Mouse (Mus musculus) neural tube, embryonic 15.5 days (tissue): ENCODE results near the gene Exosc5. TPM values are rescaled to one million over a fixed set of nuclear protein-coding genes. Genes with fewer than 3 reads are reported as not detected.

Experiments
- ATAC-seq: fragments of 200-750 bp; cut with Nextera tagmentation; 2 replicates; pipeline ENCODE4 v1.8.0; 2017; ENCODE audit warnings: mild to moderate bottlenecking, moderate TSS enrichment, moderate library complexity; ENCODE audit not compliant: low FRiP score
- H3K27ac ChIP-seq: fragments of 300-500 bp; sonication (generic); replicated peaks from 2 replicates; pipeline ENCODE4 v1.5.1; 2015; ENCODE audit warnings: mild to moderate bottlenecking, inconsistent platforms
- H3K27me3 ChIP-seq: fragments of 300-500 bp; sonication (generic); replicated peaks from 2 replicates; pipeline ENCODE4 v1.6.1; 2015; ENCODE audit warnings: inconsistent platforms
- H3K36me3 ChIP-seq: fragments of 300-500 bp; sonication (generic); 2 replicates; pipeline ENCODE4 v1.6.1; 2015; ENCODE audit warnings: inconsistent platforms
- H3K4me1 ChIP-seq: fragments of 300-500 bp; sonication (generic); 2 replicates; pipeline ENCODE4 v1.6.1; 2015; ENCODE audit warnings: inconsistent platforms
- H3K4me2 ChIP-seq: fragments of 300-500 bp; sonication (generic); 2 replicates; pipeline ENCODE4 v1.6.1; 2015; ENCODE audit warnings: inconsistent platforms, mild to moderate bottlenecking, moderate library complexity
- H3K4me3 ChIP-seq: fragments of 300-500 bp; sonication (generic); replicated peaks from 2 replicates; pipeline ENCODE4 v1.5.1; 2015; ENCODE audit warnings: mild to moderate bottlenecking, inconsistent platforms
- H3K9ac ChIP-seq: fragments of 300-500 bp; sonication (generic); replicated peaks from 2 replicates; pipeline ENCODE4 v1.6.1; 2015; ENCODE audit warnings: mild to moderate bottlenecking, inconsistent platforms
- H3K9me3 ChIP-seq: fragments of 300-500 bp; sonication (generic); replicated peaks from 2 replicates; pipeline ENCODE4 v1.6.1; 2016; ENCODE audit warnings: inconsistent platforms
- WGBS: fragments of 180-500 bp; shearing (Covaris S2); methylation state at CpG from one replicate; pipeline ENCODE4 v1.1.7; 2015; ENCODE audit warnings: mixed read lengths; 5-methylcytosine and 5-hydroxymethylcytosine counted together
- polyA plus RNA-seq: library from polyadenylated mRNA; unstranded; fragments of >200 nt; fragmentation: Nextera tagmentation; extraction: Ambion mirVana; gene quantifications from 2 replicates; pipeline ENCODE4 v1.2.1, GENCODE M21; 2015

The Exosc5 gene
- polyA plus RNA-seq, 1 experiment from 2014 or later = 36.8 TPM

DNA sequence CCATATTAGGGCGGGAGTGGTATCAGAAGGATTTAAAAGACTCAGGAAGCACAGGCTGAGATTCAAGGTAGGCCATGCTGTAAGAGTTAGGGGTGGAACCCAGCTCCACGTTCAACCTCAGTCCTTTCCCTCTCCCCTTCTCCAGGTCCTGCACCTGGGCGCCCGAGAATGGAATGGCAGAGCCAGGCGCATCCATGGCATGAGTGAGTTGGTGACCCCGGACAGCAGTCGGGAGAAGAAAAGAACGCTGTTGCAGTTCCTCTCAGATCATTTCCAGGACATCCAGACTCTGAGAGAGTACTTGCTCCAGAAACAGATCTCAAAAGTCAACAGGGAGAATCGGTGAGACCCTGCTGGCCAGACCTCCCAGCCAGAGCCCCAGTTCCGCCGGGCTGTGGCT lies 38.2 kb upstream of the Exosc5 start:
- WGBS = 91% methylated on average over 11 of the region's 11 CpGs
- Histone ChIP-seq H3K27me3 (no peaks in the 10 kb centered on the region), H3K4me3 (no peak overlapping the region), H3K36me3 (peaks cover 41% of the 10 kb centered on the region), H3K27ac (no peak overlapping the region), H3K4me2 (no peak overlapping the region), H3K9me3 (no peaks in the 10 kb centered on the region), H3K4me1 (peaks cover 12% of the 10 kb centered on the region), H3K9ac (no peak overlapping the region)
- ATAC-seq = no peak

DNA sequence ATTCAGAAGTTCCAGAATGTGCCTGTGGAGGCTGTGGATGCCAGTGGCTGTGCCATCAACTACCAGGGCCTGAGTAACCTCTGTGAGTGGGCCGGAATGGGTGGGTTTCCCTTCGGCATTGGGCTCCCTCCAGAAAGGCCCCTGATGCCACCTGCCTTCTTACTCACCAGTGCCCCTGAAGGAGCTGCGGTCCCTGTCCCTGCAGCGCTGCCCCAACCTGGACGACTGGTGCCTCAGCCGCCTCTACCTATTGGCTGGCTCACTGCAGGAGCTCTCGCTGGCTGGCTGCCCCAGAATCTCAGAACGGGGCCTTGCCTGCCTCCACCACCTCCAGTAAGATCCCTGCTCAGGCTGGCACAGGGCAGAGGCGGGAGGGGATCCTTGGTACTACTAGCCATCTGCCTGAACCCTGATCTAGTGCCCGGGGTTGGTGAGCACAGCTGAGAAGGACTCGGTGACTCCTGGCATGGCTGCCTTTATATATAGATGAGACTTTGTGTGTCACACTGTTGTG lies 35.0 kb upstream of the Exosc5 start:
- H3K27ac ChIP-seq = no peak overlapping the region
- WGBS = 87% methylated on average over 11 of the region's 11 CpGs
- H3K36me3 ChIP-seq = peaks cover 42% of the 10 kb centered on the region
- H3K27me3 ChIP-seq = peaks cover 15% of the 10 kb centered on the region
- H3K4me2 ChIP-seq = no peak overlapping the region
- H3K9ac ChIP-seq = no peak overlapping the region
- no peak for ATAC-seq
- no peaks in the 10 kb centered on the region for H3K9me3 ChIP-seq
- H3K4me1 ChIP-seq = peaks cover 26% of the 10 kb centered on the region
- no peak overlapping the region for H3K4me3 ChIP-seq

DNA sequence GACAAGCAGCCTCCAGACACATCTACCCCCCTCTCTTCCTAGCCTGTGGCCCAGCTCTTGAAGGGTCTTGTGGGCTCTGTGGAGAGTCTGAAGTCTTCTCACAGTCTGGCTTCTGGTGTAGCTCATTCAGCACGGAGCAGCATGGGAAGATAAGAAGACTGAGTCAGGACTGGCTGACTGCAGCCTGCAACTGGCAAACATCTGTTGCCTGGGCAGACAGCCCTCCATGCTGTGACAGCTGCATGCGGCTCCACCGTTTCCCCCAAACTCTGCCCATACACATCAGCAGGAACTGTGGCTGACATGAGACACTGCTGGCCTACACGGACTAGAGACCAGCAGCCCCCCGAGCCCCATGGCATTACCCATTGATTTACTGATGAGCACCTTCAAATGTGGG lies 34.1 kb upstream of the Exosc5 start:
- H3K4me3 ChIP-seq = no peak overlapping the region
- H3K27me3 ChIP-seq = peaks cover 23% of the 10 kb centered on the region
- H3K4me1 ChIP-seq = peaks cover 21% of the 10 kb centered on the region
- H3K9me3 ChIP-seq = no peaks in the 10 kb centered on the region
- 78% methylated on average over 5 of the region's 5 CpGs for WGBS
- no peak overlapping the region for H3K4me2 ChIP-seq
- ATAC-seq = no peak
- no peak overlapping the region for H3K27ac ChIP-seq
- no peak overlapping the region for H3K9ac ChIP-seq
- peaks cover 51% of the 10 kb centered on the region for H3K36me3 ChIP-seq

DNA sequence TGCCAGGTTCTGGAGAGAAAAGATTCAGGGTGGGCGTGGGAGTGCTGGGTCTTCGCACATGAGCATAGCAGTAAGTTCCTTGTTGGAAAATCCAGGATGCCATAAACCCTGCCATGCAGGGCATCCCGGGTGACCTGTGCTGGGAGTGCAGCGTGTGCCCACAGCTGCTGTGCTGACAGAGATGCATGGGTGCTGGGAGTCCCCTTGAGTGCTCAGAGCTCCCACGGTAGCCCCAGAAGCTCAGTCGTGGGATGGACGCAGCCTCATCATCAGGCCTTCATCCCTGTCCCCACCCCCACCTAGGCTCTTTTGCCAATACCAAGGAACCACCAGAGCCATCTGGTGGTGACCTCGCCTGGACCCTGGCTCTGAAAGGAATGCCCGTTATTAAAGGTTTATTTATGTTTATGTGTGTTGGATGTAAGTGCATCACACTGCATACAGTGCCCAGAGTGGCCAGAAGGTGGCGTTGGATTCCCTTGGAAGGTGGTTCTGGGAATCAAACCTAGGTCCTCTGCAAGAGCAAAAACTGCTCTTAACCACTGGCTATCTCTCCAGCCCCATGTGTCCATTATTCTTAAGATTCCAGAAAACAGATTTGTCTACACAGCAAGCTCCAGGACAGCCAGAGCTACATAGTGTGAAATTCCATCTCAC lies 33.2 kb upstream of the Exosc5 start:
- peaks cover 59% of the 10 kb centered on the region for H3K36me3 ChIP-seq
- no peak overlapping the region for H3K9ac ChIP-seq
- WGBS = 79% methylated on average over 10 of the region's 10 CpGs
- H3K4me1 ChIP-seq = peaks cover 17% of the 10 kb centered on the region
- no peak overlapping the region for H3K27ac ChIP-seq
- no peak for ATAC-seq
- no peaks in the 10 kb centered on the region for H3K9me3 ChIP-seq
- H3K4me2 ChIP-seq = no peak overlapping the region
- H3K4me3 ChIP-seq = no peak overlapping the region
- H3K27me3 ChIP-seq = peaks cover 23% of the 10 kb centered on the region

DNA sequence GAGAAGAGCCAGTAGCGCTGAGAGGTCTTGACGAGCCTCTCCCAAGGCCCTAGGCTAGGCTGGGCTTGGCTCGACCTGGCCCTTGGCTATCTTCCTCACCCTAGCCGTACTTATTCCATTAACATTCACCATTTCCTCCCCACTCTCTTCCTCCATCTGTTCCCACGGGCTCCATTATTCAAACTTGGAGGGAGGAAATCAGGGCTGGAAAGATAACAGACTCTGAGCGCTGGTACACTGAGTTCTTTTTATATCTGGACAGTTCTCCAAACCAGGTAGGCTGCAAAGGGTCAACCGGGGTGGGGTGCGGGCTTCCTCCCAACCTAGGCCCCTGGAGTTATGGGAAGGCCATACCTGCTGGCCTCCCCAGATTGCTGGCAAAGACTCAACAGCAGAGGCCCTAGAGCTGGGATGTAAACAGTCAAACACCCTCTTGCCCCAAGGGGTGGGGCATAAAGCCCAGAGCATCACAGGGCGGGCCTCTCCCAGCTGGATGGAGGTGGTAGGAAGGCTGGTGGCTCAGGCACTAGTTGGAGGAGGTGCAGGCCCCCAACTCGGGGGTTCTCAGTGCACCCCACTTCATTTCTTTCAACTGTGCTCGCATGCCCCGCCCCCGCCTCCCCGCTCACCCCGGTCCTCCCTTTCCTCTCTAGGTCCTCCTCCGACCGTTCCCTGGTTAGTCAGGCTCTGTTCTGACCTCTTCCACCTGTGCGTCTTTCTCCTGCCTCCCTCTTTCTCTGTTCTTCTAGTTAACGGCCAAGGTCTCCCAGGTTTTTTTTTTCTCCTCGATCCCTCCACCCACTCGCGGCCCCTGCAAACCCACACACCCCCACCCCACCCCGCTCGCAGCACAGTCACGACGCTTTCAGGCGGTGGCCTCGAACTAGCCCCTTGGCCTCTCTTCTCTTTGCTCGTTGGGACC lies 32.2 kb upstream of the Exosc5 start, which contains the start of gene B3gnt8:
Gene B3gnt8, plus strand, starts transcription at position 146 of the 922 bp plus-strand sequence.
- H3K9me3 ChIP-seq = no peaks in the 10 kb centered on the region
- WGBS = 22% methylated on average over 28 of the region's 29 CpGs
- H3K27ac ChIP-seq = no peak within 1 kb of the TSS
- H3K4me1 ChIP-seq = peaks cover 17% of the 10 kb centered on the region
- H3K4me2 ChIP-seq = peak within 1 kb of the TSS; percentile 51
- no peak for ATAC-seq
- peak within 1 kb of the TSS; percentile 26; the same call in 1 of the 2 replicates for H3K9ac ChIP-seq
- H3K27me3 ChIP-seq = peaks cover 23% of the 10 kb centered on the region
- H3K4me3 ChIP-seq = peak within 1 kb of the TSS; percentile 23
- H3K36me3 ChIP-seq = peaks cover 55% of the 10 kb centered on the region

DNA sequence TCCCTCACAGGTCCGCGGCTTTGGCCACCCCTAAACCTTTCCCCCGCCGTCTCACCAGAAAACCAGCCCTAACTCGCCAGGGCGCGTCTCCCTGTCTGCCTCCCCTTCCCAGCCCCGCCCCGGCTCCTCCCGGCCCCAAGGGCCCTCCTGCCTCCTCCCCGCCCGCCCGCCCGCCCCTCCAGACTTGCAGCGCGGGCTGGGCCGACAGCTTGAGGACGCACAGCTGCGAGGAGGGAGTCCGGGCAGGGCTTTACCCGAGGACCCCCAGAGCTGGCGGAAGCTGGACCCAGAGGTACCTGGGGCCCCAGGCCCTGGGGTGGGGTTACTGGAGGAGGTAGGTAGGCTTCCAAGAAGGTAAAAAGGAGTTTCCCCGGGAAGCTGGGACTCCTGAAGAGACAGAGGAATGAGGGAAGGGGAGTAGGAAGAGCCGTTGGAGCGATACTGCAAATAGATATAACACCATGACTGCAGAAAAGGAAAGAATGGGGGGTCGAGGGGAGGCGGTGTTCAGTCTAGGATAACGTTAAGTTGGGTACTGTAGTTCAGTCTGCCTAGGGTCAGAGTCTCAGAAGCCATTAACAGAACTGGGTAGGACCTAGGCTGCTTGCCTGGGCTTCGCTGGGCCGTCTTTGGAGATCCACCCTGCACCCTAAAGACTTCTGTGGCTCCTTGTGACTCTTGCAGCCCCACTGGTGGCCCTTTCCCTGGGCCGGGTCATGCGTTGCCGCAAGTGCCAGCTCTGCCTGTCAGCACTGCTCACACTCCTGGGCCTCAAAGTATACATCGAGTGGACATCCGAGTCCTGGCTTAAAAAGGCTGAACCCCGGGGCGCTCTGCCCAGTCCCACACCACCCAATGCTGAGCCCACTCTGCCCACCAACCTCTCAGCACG lies 31.3 kb upstream of the Exosc5 start:
- ATAC-seq = no peak
- Histone ChIP-seq H3K4me3 (peak overlapping the region; percentile 23), H3K27me3 (peaks cover 23% of the 10 kb centered on the region), H3K9ac (peak overlapping the region; percentile 26; the same call in 1 of the 2 replicates), H3K36me3 (peaks cover 55% of the 10 kb centered on the region), H3K4me2 (peak overlapping the region; percentile 51), H3K4me1 (peaks cover 17% of the 10 kb centered on the region), H3K27ac (no peak overlapping the region), H3K9me3 (no peaks in the 10 kb centered on the region)
- 20% methylated on average over 35 of the region's 38 CpGs for WGBS

DNA sequence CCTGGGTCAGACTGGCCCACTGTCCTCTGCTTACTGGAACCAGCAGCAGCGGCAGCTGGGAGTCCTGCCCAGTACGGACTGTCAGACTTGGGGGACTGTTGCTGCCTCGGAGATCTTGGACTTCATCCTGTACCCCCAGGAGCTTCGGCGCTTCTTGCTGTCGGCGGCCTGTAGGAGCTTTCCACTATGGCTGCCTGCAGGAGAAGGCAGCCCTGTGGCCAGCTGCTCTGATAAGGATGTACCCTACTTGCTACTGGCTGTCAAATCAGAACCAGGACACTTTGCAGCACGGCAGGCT lies 30.7 kb upstream of the Exosc5 start:
- Histone ChIP-seq H3K4me1 (peaks cover 17% of the 10 kb centered on the region), H3K4me2 (no peak overlapping the region), H3K4me3 (no peak overlapping the region), H3K27me3 (peaks cover 23% of the 10 kb centered on the region), H3K9me3 (no peaks in the 10 kb centered on the region), H3K27ac (no peak overlapping the region), H3K9ac (no peak overlapping the region), H3K36me3 (peaks cover 55% of the 10 kb centered on the region)
- WGBS = 71% methylated on average over 8 of the region's 8 CpGs
- ATAC-seq = no peak

DNA sequence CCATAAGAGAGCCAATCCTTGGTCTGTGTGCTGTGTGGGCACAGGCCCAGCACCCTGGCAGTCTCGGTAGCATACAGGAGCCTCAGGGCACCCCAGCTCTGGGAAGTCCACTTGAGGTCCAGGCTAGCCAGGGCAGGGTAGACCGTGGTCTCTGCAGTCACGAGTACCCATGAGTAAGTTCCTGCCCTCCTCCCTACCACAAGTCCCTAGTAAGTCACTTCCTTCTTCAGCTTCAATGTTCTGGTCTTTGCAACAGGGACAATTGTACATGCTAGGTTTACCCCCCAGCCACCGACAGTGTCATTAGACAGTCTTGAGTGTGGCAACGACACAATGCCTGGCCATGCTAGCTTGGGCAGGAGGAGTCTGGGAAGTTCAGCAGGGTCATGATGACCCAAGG lies 26.3 kb upstream of the Exosc5 start:
- H3K36me3 ChIP-seq = peaks cover 58% of the 10 kb centered on the region
- 92% methylated on average over 5 of the region's 5 CpGs for WGBS

DNA sequence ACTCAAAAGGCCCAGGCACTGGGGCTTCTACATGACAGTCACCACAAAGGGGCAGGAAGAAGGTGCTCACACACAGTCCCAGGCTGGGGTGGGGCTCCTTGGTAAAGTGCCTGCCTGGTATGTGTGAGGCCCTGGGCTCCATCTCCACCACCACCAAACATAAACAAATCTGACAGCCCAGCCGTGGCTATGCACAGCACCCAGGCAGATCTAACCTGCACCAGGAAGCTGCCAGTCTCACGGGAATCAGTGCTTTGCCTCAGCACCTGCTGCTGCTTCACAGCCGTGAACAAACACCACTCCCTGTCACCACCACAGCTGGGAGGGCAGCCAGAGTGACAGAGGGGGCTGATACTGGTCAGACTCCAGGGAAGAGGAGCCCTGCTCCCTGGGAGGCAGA lies 22.6 kb upstream of the Exosc5 start:
- Histone ChIP-seq H3K27ac (no peak overlapping the region), H3K9ac (no peak overlapping the region), H3K4me1 (no peaks in the 10 kb centered on the region), H3K36me3 (peaks cover 68% of the 10 kb centered on the region), H3K27me3 (no peaks in the 10 kb centered on the region), H3K4me3 (no peak overlapping the region), H3K4me2 (no peak overlapping the region), H3K9me3 (no peaks in the 10 kb centered on the region)
- 77% methylated on average over 3 of the region's 3 CpGs for WGBS
- ATAC-seq = no peak

More for the DNA sequence above, 26.3 kb upstream of the Exosc5 start:
- ATAC-seq = no peak
- Histone ChIP-seq H3K4me2 (no peak overlapping the region), H3K27ac (no peak overlapping the region), H3K4me3 (no peak overlapping the region), H3K9me3 (no peaks in the 10 kb centered on the region), H3K4me1 (peaks cover 3% of the 10 kb centered on the region), H3K9ac (no peak overlapping the region), H3K27me3 (peaks cover 20% of the 10 kb centered on the region)

DNA sequence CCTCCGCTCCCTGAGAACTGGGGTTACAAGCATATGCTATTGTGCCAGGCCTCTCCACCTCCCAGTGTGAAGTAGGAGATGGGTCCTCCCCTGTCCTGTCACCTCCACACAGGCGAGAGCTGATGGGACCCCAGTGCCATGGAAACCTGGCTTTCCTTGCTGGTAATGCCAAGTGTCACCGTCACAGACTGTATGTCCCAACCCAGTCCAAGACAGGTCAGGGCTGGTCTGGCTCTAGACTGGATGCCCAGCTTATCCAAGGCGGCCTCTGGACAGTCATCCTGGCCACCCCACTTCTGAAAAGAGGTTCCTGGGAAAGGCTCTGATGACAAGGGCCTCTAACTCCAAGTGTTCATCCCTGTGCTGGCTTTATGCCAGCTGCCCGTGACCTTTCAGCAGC lies 21.9 kb upstream of the Exosc5 start:
- Histone ChIP-seq H3K36me3 (peaks cover 60% of the 10 kb centered on the region), H3K4me3 (no peak overlapping the region), H3K4me2 (no peak overlapping the region), H3K27ac (no peak overlapping the region), H3K4me1 (no peaks in the 10 kb centered on the region), H3K9me3 (no peaks in the 10 kb centered on the region), H3K9ac (no peak overlapping the region), H3K27me3 (no peaks in the 10 kb centered on the region)
- no peak for ATAC-seq
- 93% methylated on average over 5 of the region's 5 CpGs for WGBS

DNA sequence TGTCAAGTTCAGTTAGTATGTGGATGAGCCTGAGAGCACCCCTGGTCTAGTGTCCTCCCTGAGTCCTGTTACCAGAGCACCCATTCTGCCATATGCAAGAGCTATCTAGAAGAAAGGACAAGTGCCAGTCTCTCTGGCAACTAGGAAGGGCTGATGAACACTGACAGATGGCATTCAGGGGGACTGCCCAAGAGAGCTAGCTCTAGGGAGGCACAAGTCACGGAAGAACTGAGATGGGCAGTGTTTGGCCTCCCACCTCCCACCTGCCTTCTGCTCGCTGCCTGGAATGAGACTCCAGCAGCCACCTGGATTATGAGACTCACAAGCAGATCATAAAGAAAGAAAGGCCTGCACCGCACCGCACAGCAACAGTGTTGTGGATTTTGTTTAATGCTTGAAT lies 19.2 kb upstream of the Exosc5 start:
- no peaks in the 10 kb centered on the region for H3K9me3 ChIP-seq
- ATAC-seq = no peak
- H3K9ac ChIP-seq = no peak overlapping the region
- H3K4me1 ChIP-seq = no peaks in the 10 kb centered on the region
- H3K4me3 ChIP-seq = no peak overlapping the region
- peaks cover 49% of the 10 kb centered on the region for H3K36me3 ChIP-seq
- no peak overlapping the region for H3K27ac ChIP-seq
- no peak overlapping the region for H3K4me2 ChIP-seq
- WGBS = 93% methylated on average over 4 of the region's 4 CpGs
- no peaks in the 10 kb centered on the region for H3K27me3 ChIP-seq
